Mouse (Mus musculus): ENCODE measurements around the gene Aunip. TPM values are rescaled to one million over a fixed set of nuclear protein-coding genes. Genes with fewer than 3 reads are reported as not detected.

Aunip gene
- polyA plus RNA-seq, 1 experiment, result 0.09 TPM

- TF ChIP-seq POLR2A (IDR thresholded peaks at IDR 0.05; ENCODE audit: low read depth, low read length) (no peak), CTCF (conservative IDR thresholded peaks at IDR 0.05; ENCODE audit: insufficient read depth, insufficient read length, low read depth, low read length) (no peak)
- 84% methylated on average over 4 of the region's 4 CpGs for WGBS
- Histone ChIP-seq H3K4me3 (ENCODE audit: insufficient read depth, low read depth, low read length) (no peak overlapping the region), H3K4me1 (ENCODE audit: control insufficient read depth, insufficient read depth, low read length) (peaks cover 9% of the 10 kb centered on the region; the same call in 1 of the 2 replicates), H3K27me3 (replicated peaks; ENCODE audit: control insufficient read depth, insufficient read depth, low read length) (no peaks in the 10 kb centered on the region), H3K27ac (ENCODE audit: insufficient read depth, low read depth, low read length) (no peak overlapping the region), H3K36me3 (ENCODE audit: control insufficient read depth, insufficient read depth, low read length) (no peaks in the 10 kb centered on the region; the same call in 1 of the 2 replicates)
- DNase-seq, result no peak
These were observed 5.5 kb upstream of the Aunip start for GRCm38 (mm10) chr4:134505303-134505789.

- DNase-seq, result no peak
- Histone ChIP-seq H3K4me3 (ENCODE audit: insufficient read depth, low read depth, low read length) (no peak overlapping the region), H3K4me1 (ENCODE audit: control insufficient read depth, insufficient read depth, low read length) (peaks cover 8% of the 10 kb centered on the region; the same call in 1 of the 2 replicates), H3K36me3 (ENCODE audit: control insufficient read depth, insufficient read depth, low read length) (no peaks in the 10 kb centered on the region; the same call in 1 of the 2 replicates), H3K27ac (ENCODE audit: insufficient read depth, low read depth, low read length) (no peak overlapping the region), H3K27me3 (replicated peaks; ENCODE audit: control insufficient read depth, insufficient read depth, low read length) (no peaks in the 10 kb centered on the region)
- no peak for TF ChIP-seq CTCF (conservative IDR thresholded peaks at IDR 0.05; ENCODE audit: insufficient read depth, insufficient read length, low read depth, low read length)
- no peak for TF ChIP-seq POLR2A (IDR thresholded peaks at IDR 0.05; ENCODE audit: low read depth, low read length)
- 90% methylated on average over 3 of the region's 4 CpGs for WGBS
These were observed 4.7 kb upstream of the Aunip start for GRCm38 (mm10) chr4:134505966-134506594.

- no peak overlapping the region for H3K27ac ChIP-seq (ENCODE audit: insufficient read depth, low read depth, low read length)
- peaks cover 7% of the 10 kb centered on the region; the same call in 1 of the 2 replicates for H3K4me1 ChIP-seq (ENCODE audit: control insufficient read depth, insufficient read depth, low read length)
- no peaks in the 10 kb centered on the region; the same call in 1 of the 2 replicates for H3K36me3 ChIP-seq (ENCODE audit: control insufficient read depth, insufficient read depth, low read length)
- H3K4me3 ChIP-seq (ENCODE audit: insufficient read depth, low read depth, low read length), result no peak overlapping the region
- H3K27me3 ChIP-seq (replicated peaks; ENCODE audit: control insufficient read depth, insufficient read depth, low read length), result no peaks in the 10 kb centered on the region
- TF ChIP-seq POLR2A (IDR thresholded peaks at IDR 0.05; ENCODE audit: low read depth, low read length) (no peak), CTCF (conservative IDR thresholded peaks at IDR 0.05; ENCODE audit: insufficient read depth, insufficient read length, low read depth, low read length) (no peak)
- DNase-seq, result no peak
- WGBS, result 89% methylated on average over 19 of the region's 19 CpGs
These were observed 4.1 kb upstream of the Aunip start for GRCm38 (mm10) chr4:134506713-134507112.

- H3K4me1 ChIP-seq (ENCODE audit: control insufficient read depth, insufficient read depth, low read length), result peaks cover 6% of the 10 kb centered on the region; the same call in 1 of the 2 replicates
- no peaks in the 10 kb centered on the region for H3K27me3 ChIP-seq (replicated peaks; ENCODE audit: control insufficient read depth, insufficient read depth, low read length)
- 86% methylated on average over 4 of the region's 4 CpGs for WGBS
- no peak for TF ChIP-seq POLR2A (IDR thresholded peaks at IDR 0.05; ENCODE audit: low read depth, low read length)
- TF ChIP-seq CTCF (conservative IDR thresholded peaks at IDR 0.05; ENCODE audit: insufficient read depth, insufficient read length, low read depth, low read length), result no peak
- DNase-seq, result no peak
- no peaks in the 10 kb centered on the region; the same call in 1 of the 2 replicates for H3K36me3 ChIP-seq (ENCODE audit: control insufficient read depth, insufficient read depth, low read length)
- H3K4me3 ChIP-seq (ENCODE audit: insufficient read depth, low read depth, low read length), result no peak overlapping the region
- no peak overlapping the region for H3K27ac ChIP-seq (ENCODE audit: insufficient read depth, low read depth, low read length)
These were observed 403 bp upstream of the Aunip start for GRCm38 (mm10) chr4:134510396-134510795.

GRCm38 (mm10) chr4:134511730-134512129 lies 931 bp downstream of the Aunip start:
- WGBS, result 58% methylated on average over 6 of the region's 6 CpGs
- Histone ChIP-seq H3K36me3 (ENCODE audit: control insufficient read depth, insufficient read depth, low read length) (no peaks in the 10 kb centered on the region; the same call in 1 of the 2 replicates), H3K4me1 (ENCODE audit: control insufficient read depth, insufficient read depth, low read length) (peaks cover 6% of the 10 kb centered on the region; the same call in 1 of the 2 replicates), H3K27ac (ENCODE audit: insufficient read depth, low read depth, low read length) (no peak overlapping the region), H3K4me3 (ENCODE audit: insufficient read depth, low read depth, low read length) (no peak overlapping the region), H3K27me3 (replicated peaks; ENCODE audit: control insufficient read depth, insufficient read depth, low read length) (no peaks in the 10 kb centered on the region)
- TF ChIP-seq CTCF (conservative IDR thresholded peaks at IDR 0.05; ENCODE audit: insufficient read depth, insufficient read length, low read depth, low read length) (no peak), POLR2A (IDR thresholded peaks at IDR 0.05; ENCODE audit: low read depth, low read length) (no peak)
- no peak for DNase-seq

- Histone ChIP-seq H3K36me3 (ENCODE audit: control insufficient read depth, insufficient read depth, low read length) (no peaks in the 10 kb centered on the region; the same call in 1 of the 2 replicates), H3K4me3 (ENCODE audit: insufficient read depth, low read depth, low read length) (no peak overlapping the region), H3K27ac (ENCODE audit: insufficient read depth, low read depth, low read length) (no peak overlapping the region), H3K27me3 (replicated peaks; ENCODE audit: control insufficient read depth, insufficient read depth, low read length) (no peaks in the 10 kb centered on the region), H3K4me1 (ENCODE audit: control insufficient read depth, insufficient read depth, low read length) (peaks cover 8% of the 10 kb centered on the region; the same call in 1 of the 2 replicates)
- DNase-seq, result peak; percentile 83
- TF ChIP-seq POLR2A (IDR thresholded peaks at IDR 0.05; ENCODE audit: low read depth, low read length), result no peak
- TF ChIP-seq CTCF (conservative IDR thresholded peaks at IDR 0.05; ENCODE audit: insufficient read depth, insufficient read length, low read depth, low read length), result peak; percentile 55
- WGBS, result 7% methylated on average over 15 of the region's 15 CpGs
These were observed 2.0 kb downstream of the Aunip start for GRCm38 (mm10) chr4:134512798-134513197.

- Histone ChIP-seq H3K36me3 (ENCODE audit: control insufficient read depth, insufficient read depth, low read length) (no peaks in the 10 kb centered on the region), H3K27me3 (replicated peaks; ENCODE audit: control insufficient read depth, insufficient read depth, low read length) (no peaks in the 10 kb centered on the region), H3K27ac (ENCODE audit: insufficient read depth, low read depth, low read length) (no peak overlapping the region), H3K4me3 (ENCODE audit: insufficient read depth, low read depth, low read length) (no peak overlapping the region), H3K4me1 (ENCODE audit: control insufficient read depth, insufficient read depth, low read length) (peaks cover 8% of the 10 kb centered on the region; the same call in 1 of the 2 replicates)
- TF ChIP-seq POLR2A (IDR thresholded peaks at IDR 0.05; ENCODE audit: low read depth, low read length) (no peak), CTCF (conservative IDR thresholded peaks at IDR 0.05; ENCODE audit: insufficient read depth, insufficient read length, low read depth, low read length) (no peak)
- no peak for DNase-seq
- 85% methylated on average over 11 of the region's 11 CpGs for WGBS
These were observed 3.6 kb downstream of the Aunip start for GRCm38 (mm10) chr4:134514309-134514930.

All from kidney, adult 2 months (tissue).